Comparison of ENCODE assay signal across 13 mouse cellular contexts in the genomic region with DNA sequence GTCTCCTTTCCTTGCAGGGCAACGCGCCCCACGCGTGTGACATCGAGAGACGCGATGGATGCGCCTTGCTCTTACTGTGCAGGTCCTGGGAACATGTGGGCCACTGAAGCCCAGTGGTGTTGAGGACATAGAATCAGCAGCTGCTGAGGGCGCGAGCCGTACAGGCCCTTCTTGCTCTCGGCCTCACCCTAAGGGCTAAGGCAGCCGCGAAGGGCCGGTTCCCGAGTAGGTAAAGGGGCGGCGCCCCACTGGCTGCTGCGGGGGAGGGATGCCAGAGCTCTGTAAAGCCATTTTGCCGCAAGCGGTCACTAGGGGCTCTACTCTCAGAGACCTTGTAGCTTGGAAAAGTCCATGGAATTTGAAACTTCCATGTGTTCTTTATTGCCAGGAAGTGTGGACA. TPM values are rescaled to one million over a fixed set of nuclear protein-coding genes. Genes with fewer than 3 reads are reported as not detected.
DNase-seq lines count a peak whose midpoint lies in the region; ATAC-seq and TF ChIP-seq lines count a peak whose summit lies in the region.
"Had no signal": no experiment of that assay in that cellular context is flagged by ENCODE, and none has a peak within 500 bp of the region (broad histone marks: within the 10 kb centered on the region; RNA-seq: fewer than 3 reads in every experiment).

No protein-coding gene starts in this region.

- H3K4me3 ChIP-seq in hindbrain, embryonic 10.5 days = no peak overlapping the region
- no peak overlapping the region for H3K4me3 ChIP-seq in hindbrain, postnatal 0 days (ENCODE audit: low read length)
- no peak overlapping the region for H3K4me3 ChIP-seq in kidney, embryonic 14.5 days (ENCODE audit: low read length)
- no peak overlapping the region for H3K4me3 ChIP-seq in midbrain, embryonic 11.5 days (ENCODE audit: low read depth, low read length)
- H3K4me3 ChIP-seq: lung, embryonic 15.5 days had no signal

- H3K27ac ChIP-seq in hindbrain, embryonic 10.5 days = no peak overlapping the region
- H3K27ac ChIP-seq in hindbrain, postnatal 0 days = no peak overlapping the region
- H3K27ac ChIP-seq in kidney, embryonic 14.5 days (ENCODE audit: low read depth, low read length) = no peak overlapping the region
- H3K27ac ChIP-seq in midbrain, embryonic 11.5 days (ENCODE audit: low read depth, low read length) = no peak overlapping the region
- H3K27ac ChIP-seq: lung, embryonic 15.5 days had no signal

- DNase-seq in hindbrain, embryonic 10.5 days (ENCODE audit: low spot score) = peak; percentile 64
- DNase-seq in hindbrain, postnatal 0 days (ENCODE audit: low spot score) = no peak
- peak; percentile 78 for DNase-seq in ES-CJ7 (ENCODE audit: low read depth, low spot score)
- DNase-seq in midbrain, embryonic 11.5 days (ENCODE audit: low spot score, missing footprints) = peak; percentile 94
- DNase-seq in frontal cortex, postnatal 14 days (ENCODE audit: low spot score in 2 of 2) = no peak
- DNase-seq in adrenal gland, postnatal 4 days (ENCODE audit: low spot score in 2 of 2) = no peak
- DNase-seq in gastrocnemius, adult 18-20 months (ENCODE audit: low spot score) = no peak
- DNase-seq: cerebellum, adult 8-10 months; thymus, postnatal 36 days had no signal

- peaks cover 17% of the 10 kb centered on the region; the same call in 1 of the 2 replicates for H3K4me1 ChIP-seq in hindbrain, embryonic 10.5 days (replicated peaks)
- H3K4me1 ChIP-seq in hindbrain, postnatal 0 days (ENCODE audit: insufficient read depth, low read length) = no peaks in the 10 kb centered on the region
- 0 out of 2 replicates have a peak, but pooled peaks cover 4% of the 10 kb centered on the region for H3K4me1 ChIP-seq in kidney, embryonic 14.5 days (ENCODE audit: control insufficient read depth, insufficient read depth, low read length)
- H3K4me1 ChIP-seq in midbrain, embryonic 11.5 days (ENCODE audit: control insufficient read depth, insufficient read depth, low read length) = peaks cover 2% of the 10 kb centered on the region; the same call in 1 of the 2 replicates
- H3K4me1 ChIP-seq: lung, embryonic 15.5 days had no signal

- H3K9ac ChIP-seq in hindbrain, postnatal 0 days (replicated peaks; ENCODE audit: low read length) = no peak overlapping the region
- H3K9ac ChIP-seq in kidney, embryonic 14.5 days (ENCODE audit: low read depth, low read length) = no peak overlapping the region
- no peak overlapping the region for H3K9ac ChIP-seq in midbrain, embryonic 11.5 days (ENCODE audit: low read length)
- H3K9ac ChIP-seq: lung, embryonic 15.5 days had no signal

- ATAC-seq in hindbrain, postnatal 0 days = no peak
- peak; percentile 64 for ATAC-seq in kidney, embryonic 14.5 days (ENCODE audit: low FRiP score, low TSS enrichment)
- ATAC-seq in midbrain, embryonic 11.5 days (ENCODE audit: low FRiP score) = 0 out of 2 replicates have a peak, but pooled peaks have one; percentile 39
- ATAC-seq: inflammation-experienced regulatory T-cells, adult 6 months had no signal

- no peak for TF ChIP-seq CTCF in hindbrain, postnatal 0 days (IDR thresholded peaks at IDR 0.05; ENCODE audit: low read depth)

- peaks cover 98% of the 10 kb centered on the region for H3K27me3 ChIP-seq in hindbrain, embryonic 10.5 days (ENCODE audit: insufficient read depth, poor library complexity, severe bottlenecking)
- peaks cover 75% of the 10 kb centered on the region for H3K27me3 ChIP-seq in hindbrain, postnatal 0 days (ENCODE audit: insufficient read depth, low read length)
- H3K27me3 ChIP-seq in kidney, embryonic 14.5 days (ENCODE audit: control insufficient read depth, insufficient read depth, low read length) = peaks cover 87% of the 10 kb centered on the region
- peaks cover 90% of the 10 kb centered on the region for H3K27me3 ChIP-seq in midbrain, embryonic 11.5 days (ENCODE audit: control insufficient read depth, insufficient read depth, low read length)

- no peak overlapping the region for H3K4me2 ChIP-seq in hindbrain, postnatal 0 days (ENCODE audit: low read depth, low read length)
- no peak overlapping the region for H3K4me2 ChIP-seq in kidney, embryonic 14.5 days (replicated peaks; ENCODE audit: low read depth, low read length)
- H3K4me2 ChIP-seq in midbrain, embryonic 11.5 days = no peak overlapping the region
- H3K4me2 ChIP-seq: lung, embryonic 15.5 days had no signal

- no peaks in the 10 kb centered on the region for H3K9me3 ChIP-seq in hindbrain, embryonic 10.5 days
- H3K9me3 ChIP-seq in hindbrain, postnatal 0 days (ENCODE audit: low read length) = no peaks in the 10 kb centered on the region
- no peaks in the 10 kb centered on the region for H3K9me3 ChIP-seq in kidney, embryonic 14.5 days (ENCODE audit: control insufficient read depth, low read length)
- H3K9me3 ChIP-seq in midbrain, embryonic 11.5 days (ENCODE audit: control insufficient read depth, low read length) = no peaks in the 10 kb centered on the region
- H3K9me3 ChIP-seq: lung, embryonic 15.5 days had no signal

- WGBS in hindbrain, embryonic 10.5 days = 2% methylated on average over 21 of the region's 21 CpGs
- 8% methylated on average over 21 of the region's 21 CpGs for WGBS in hindbrain, postnatal 0 days
- WGBS in kidney, embryonic 14.5 days = under 1% methylated on average over 21 of the region's 21 CpGs
- 1% methylated on average over 21 of the region's 21 CpGs for WGBS in midbrain, embryonic 11.5 days

- no peaks in the 10 kb centered on the region for H3K36me3 ChIP-seq in hindbrain, embryonic 10.5 days
- no peaks in the 10 kb centered on the region for H3K36me3 ChIP-seq in hindbrain, postnatal 0 days (ENCODE audit: insufficient read depth, low read length)
- H3K36me3 ChIP-seq in kidney, embryonic 14.5 days (ENCODE audit: control insufficient read depth, insufficient read depth, low read length) = no peaks in the 10 kb centered on the region
- no peaks in the 10 kb centered on the region for H3K36me3 ChIP-seq in midbrain, embryonic 11.5 days (ENCODE audit: control insufficient read depth, insufficient read depth, low read length)
- H3K36me3 ChIP-seq: lung, embryonic 15.5 days had no signal

RNA-seq across cellular contexts. Expression of a gene that starts 27.9 kb away (rescaled TPM):
- 38.6 and 81.5 TPM in 2 replicates for polyA plus RNA-seq in hindbrain, embryonic 10.5 days (2016; fragmentation: Nextera tagmentation; extraction: Ambion mirVana)
- total RNA-seq in hindbrain, postnatal 0 days (2014; rRNA removed) = 35.3 and 36.5 TPM in 2 replicates
- polyA plus RNA-seq in hindbrain, postnatal 0 days (2015; fragmentation: Nextera tagmentation; extraction: Ambion mirVana) = 48.7 and 50.4 TPM in 2 replicates
- 41.1 and 41.8 TPM in 2 replicates for polyA plus RNA-seq in kidney, embryonic 14.5 days (2014; fragmentation: Nextera tagmentation; extraction: Ambion mirVana)
- 34.0 and 37.0 TPM in 2 replicates for polyA plus RNA-seq in midbrain, embryonic 11.5 days (2014; fragmentation: Nextera tagmentation; extraction: Ambion mirVana)
- 10 to 100 TPM; 20.3 to 29.9 TPM for total RNA-seq in adrenal gland, postnatal 4 days (2021)
- total RNA-seq in gastrocnemius, adult 18-20 months (2021) = under 1 TPM in 1 of 2 experiments, not detected in 1; 0.11 TPM
- polyA plus RNA-seq: C2C12; inflammation-experienced regulatory T-cells, adult 6 months had no signal

Comparison
In these comparisons a context has a peak if more than half of its experiments do, and no peak if none do; other contexts are left out.
1. DNase-seq: peak in hindbrain, embryonic 10.5 days (single experiment), ES-CJ7 (single experiment) and midbrain, embryonic 11.5 days (single experiment); none in hindbrain, postnatal 0 days (single experiment), frontal cortex, postnatal 14 days (0 of 2), adrenal gland, postnatal 4 days (0 of 2) and gastrocnemius, adult 18-20 months (single experiment).